Mouse (Mus musculus) cerebellum, postnatal 4 days (tissue): ENCODE data around the gene Prr3.
"Not testable (repeated sequence)": the region's sequence is repeated elsewhere in the genome, so short reads cannot be mapped to it uniquely, and the experiment has no call there.

Experiments used
- DNase-seq, 2 experiments: peaks; one replicate each; pipeline ENCODE4 v3.0.0; 2022; ENCODE audit warnings: low spot score in 2 of 2, mixed read lengths in 1 of 2

The Prr3 gene

DNA sequence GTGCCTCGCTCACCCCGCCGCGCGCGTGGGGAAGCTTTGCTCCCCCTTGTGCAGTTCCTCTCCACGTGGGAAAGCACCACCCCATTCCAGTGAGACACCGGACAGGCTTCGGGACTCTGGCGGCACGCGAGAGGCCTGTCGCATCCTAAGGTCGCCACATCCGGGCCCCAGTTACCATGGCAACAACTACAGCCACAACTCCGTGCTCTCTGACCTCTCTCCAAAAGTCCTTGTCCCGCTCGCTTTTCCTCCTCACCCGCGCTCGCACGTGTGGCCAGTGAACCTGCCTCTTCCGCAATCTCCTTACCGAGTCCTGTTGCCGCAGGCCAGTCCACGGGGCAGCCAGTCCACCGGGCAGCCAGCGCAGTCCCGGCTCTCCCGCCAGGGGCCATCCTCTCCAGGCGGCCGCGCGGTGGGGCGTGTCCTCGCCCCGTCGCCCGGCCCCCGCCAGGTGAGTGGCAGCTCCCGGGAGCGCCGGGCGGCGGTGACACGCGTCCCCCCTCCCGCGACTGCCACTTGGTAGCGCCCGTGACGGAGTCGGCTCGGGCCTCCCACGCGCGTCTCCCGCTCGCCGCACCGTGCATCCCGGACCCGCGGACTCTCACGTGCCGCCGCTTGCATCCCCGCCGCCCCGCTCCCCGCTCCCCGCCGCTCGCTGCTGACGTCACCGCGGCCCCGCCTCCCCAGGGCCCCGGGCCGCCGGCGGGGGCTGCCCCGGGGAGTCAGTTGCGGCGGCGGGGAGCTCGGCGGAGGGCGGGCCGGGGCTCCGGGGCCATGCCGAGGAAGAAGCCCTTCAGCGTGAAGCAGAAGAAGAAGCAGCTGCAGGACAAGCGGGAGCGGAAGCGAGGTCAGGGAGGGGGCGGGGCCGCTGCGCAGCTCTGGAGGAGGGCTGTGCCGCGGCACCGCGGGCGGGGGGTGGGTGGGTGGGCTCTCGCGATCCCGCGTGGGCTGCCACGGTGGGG is at the start of gene Prr3, which contains the start of gene Gnl1:
Prr3 (minus strand) TSS at position 836 of the 962 bp plus-strand sequence.
Gnl1 (plus strand) TSS at position 451 of the 962 bp plus-strand sequence.
- peak; percentile 72 to 87 for DNase-seq

DNA sequence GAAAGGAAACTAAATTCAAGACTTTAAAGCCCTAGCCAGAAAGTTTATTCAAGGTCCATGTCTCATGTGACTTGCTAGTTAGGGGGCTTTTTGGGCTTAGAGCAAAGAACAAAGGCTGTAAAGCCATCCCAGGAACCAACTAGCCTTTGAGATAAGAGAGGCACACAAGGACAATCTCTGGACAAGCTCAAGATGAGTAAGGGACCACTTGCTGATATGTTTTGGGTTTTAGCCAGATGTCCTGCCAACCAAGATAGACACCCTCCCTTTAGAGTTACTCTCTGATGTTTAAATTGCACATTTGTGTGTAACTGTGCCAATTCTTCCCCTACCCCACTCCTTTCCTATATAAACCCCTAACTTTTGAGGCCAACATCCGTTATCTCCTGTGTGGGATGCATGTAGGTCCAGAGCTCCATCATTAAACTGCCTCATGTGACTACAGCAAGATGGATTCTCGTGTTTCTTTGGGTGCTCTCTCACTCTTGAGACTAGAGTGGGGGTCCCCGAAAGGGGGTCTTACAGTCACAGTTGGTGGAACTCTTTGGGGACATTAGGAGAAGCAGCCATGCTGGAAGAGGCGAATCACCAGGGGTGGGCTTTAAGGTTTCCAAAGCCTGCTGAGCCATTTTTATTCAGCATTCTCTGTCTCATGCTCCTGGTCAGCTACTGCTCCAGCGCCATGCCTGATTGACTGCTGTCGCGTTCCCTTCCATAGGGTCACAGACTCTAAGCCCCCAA is 49.0 kb upstream of the Prr3 start:
- DNase-seq: no peak

DNA sequence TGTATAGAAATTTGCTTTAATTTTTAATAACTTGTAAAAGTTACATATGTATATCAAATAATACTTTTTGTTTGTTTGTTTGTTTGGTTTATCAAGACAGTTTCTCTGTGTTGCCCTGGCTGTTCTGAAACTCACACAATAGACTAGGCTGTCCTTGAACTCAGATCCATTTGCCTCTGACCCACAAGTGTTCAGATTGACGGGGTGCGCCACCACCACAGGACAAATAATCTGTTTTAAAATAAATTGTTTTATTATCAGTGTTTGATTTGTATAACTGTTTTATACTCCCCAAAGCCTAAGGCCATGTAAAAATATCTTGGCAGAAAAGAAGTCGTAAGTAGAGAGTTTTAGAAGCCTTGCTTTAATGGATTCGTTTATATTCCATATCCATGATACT is 47.6 kb upstream of the Prr3 start:
- DNase-seq: no peak

DNA sequence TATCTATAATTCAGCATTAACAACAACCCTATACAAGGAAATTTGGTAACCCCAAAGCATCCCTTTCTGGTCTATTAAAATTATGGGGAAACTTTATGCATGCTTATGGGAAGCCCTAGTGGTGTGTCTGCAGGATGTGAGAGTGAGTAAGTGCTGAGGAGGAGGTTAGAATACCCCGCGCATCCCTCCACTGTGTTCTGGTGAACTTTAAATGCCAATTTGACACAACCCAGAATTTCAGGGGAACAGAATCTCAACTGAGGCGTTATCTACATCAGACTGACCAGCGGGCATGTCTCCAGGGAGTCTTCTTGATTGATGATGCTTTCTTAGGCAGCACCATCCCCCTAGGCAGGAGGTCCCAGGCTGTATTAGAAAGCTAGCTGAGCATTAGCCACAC is 45.9 kb upstream of the Prr3 start:
- DNase-seq: no peak

DNA sequence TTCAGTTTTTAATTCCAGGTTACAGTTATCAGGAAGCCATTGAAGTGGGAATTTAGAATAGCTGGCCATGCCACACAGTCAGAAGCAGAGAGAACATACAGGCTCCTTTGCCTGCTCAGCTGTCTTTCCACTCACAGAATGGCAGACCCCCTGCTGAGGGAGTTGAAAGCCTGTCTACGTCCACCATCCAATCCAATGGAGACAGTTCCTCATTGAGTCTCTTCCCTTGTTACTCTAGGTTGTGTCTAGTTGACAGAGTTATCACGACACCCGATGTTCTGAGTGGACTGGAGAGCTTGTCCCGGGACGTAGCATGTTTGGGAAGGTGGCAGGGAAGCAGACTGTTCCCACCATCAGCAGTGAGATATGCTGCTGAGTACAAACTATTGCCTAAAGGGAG is 45.2 kb upstream of the Prr3 start:
- DNase-seq: no peak

DNA sequence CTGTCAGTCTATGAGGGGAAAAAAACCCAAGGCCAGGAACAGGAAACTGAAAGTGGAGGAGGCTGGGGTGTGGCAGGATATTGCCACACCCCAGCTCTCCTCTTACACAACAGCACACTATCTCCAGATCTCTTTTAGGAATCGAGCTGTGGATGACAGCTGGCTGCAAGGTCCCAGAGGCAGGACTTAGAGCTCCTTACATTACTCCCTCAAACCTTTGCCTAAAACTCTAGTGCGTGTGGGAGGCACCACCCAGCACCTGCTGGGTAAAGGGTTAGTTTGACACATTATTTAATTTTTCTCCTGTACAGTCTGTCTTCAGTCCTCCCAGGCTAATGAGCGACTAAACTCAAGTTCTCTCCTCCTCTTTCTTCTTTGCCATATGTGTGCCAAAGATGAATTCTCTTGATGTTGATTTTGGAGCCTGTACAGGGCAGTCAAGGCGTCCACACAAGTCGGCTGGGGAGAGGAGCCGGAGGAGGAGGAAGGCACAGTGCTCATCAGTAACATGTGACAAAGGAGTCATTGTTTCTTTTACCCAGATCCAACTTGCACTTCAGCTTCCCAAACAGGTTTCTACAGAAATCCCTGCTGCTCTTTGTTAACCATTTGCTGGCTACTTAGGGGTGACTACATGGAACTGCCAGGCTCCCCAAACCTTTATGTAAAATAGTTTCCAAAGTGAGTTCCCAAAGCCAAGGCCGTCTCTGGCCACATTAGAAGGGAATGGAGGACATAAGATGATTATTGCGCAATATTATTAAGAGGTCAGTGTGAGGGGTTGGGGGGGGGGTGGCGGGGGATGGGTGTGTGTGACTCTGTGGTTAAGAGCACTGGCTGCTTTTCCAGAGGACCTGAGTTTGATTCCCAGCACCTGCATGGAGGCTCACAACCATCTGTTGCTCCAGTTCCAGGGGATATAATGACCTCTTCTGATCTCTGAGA is 43.9 kb upstream of the Prr3 start:
- no peak for DNase-seq

DNA sequence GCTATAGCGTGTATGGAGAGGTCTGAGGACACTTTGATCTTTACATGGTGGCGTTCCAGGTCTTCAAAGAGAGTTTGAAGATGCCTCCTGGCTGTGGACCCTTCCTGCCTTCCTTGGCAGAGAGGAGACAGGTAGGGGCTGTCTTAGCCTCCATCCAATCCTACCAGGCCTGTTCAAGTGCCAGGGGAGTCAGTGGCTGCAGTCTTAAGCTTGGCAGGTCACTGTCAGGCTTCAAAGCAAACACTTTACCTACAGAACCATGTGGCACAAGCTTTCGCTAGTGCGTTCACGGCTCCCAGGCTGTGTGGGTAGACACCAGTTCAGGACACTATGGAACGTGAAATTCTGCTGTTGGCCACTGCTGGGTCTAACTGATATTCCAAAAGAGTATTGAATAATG is 42.9 kb upstream of the Prr3 start:
- no peak for DNase-seq

DNA sequence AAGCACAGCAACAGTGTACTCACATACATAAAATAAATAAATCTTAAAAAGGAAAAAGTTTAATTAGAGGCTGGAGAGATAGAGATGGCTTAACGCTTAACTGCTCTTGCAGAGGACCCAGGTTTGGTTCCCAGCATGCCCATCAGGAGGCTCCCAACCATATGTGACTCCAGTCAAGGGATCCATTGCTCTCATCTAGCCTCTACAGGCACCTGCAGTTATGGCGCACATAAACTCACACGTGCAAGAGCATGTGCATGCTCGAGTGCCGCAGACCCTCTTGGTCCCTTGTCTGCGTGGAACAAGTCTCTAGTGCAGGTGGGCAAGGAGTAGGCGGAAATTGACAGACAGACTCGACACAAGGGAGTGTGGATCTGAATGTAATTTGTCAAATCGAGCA is 42.1 kb upstream of the Prr3 start:
- no peak for DNase-seq

DNA sequence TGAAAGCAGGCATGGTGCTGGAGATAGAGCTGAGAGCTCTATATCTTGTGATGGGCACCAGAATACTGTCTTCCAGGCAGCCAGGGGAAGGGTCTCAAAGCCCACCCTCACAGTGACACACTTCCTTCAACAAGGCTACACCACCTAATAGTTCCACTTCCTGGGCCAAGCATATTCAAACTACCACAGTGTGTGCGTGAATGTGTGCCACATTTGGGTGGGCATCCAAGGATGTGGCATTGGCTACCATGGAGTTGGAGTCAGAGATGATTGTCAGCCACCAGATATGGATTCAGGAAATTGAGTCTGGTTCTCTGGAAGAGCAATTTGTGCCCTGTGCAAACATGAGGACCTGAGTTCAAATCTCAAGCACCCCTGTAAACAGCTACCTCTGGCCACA is 41.3 kb upstream of the Prr3 start:
- no peak for DNase-seq

DNA sequence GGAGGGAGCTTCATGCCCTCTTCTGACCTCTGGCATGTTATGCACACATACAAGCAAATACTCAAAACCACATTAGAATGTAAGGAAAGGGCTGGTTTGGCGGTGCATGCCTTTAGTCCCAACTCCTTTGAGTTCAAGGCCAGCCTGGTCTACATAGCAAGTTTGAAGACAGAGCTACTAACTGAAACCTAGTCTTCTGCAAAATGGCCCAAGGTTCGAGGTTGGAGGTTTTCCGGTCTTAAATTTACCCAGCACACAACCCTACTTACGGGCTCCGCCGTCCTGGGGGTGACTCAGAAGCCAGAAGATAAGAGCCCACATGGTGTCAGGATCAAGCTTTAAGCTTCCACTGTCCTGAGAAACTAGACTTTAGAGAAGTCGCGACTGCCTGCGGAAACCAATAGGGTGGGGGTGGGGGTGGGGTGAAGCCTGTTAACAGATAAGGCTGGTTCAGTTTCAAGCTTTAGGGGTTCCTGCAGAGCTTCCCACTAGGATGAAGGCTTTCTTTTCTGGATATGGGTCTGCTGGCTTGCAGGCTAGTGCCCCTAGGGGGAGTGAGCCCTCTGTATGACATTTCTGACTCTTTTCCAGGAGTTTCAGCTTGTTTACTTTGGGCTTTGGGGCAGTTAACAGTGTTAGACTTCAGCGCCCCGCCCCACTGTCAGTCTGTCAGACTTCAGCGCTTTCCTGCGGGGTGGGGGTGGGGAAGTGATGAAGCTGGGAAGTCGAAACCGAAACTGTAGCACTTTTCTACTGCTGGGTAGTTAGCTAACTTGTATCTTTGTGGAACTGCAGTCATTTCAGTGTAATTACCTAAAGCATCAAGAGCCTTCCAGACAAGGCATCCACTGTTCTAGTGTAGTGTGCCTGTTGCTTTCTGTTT is 40.4 kb upstream of the Prr3 start, which contains the start of gene H2-T24:
H2-T24 (minus strand) TSS at position 370 of the 883 bp plus-strand sequence.
- no peak for DNase-seq

DNA sequence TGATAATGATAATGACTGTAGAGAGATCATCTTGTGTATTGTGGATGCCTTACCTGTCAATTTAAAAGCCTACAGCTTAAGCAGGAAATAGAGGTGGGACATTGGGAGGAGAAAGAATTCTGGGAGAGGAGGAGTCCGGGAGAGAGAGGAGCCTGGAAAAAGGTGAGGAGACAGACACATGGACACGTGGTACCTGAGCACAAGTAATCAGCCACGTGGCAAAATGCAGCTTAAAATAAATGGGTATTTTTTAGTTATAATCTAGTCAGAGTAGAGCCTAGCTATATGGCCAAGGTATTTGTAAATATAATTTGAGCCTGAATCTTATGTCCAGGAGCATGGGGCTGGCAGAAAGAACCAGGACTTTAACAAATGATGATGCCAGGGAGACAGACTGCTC is 39.5 kb upstream of the Prr3 start:
- DNase-seq: no peak

DNA sequence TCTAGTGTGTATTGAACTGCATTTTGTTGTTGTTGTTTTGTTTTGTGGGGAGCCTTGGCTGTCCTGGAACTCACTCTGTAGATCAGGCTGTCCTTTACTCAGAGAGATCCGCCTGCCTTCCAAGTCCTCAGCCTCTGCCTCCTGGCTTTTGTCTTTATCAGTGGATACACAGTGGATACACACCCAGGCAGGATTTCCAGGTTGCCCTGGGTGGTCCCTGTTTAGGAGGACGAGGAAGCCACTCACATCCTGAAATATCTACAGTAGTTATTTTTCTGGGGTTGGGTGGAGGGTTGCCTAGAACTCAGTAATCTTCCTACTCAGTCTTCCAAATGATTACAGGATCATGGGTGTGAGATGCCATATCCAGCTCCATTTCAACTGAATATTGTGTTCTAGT is 38.9 kb upstream of the Prr3 start:
- no peak for DNase-seq

DNA sequence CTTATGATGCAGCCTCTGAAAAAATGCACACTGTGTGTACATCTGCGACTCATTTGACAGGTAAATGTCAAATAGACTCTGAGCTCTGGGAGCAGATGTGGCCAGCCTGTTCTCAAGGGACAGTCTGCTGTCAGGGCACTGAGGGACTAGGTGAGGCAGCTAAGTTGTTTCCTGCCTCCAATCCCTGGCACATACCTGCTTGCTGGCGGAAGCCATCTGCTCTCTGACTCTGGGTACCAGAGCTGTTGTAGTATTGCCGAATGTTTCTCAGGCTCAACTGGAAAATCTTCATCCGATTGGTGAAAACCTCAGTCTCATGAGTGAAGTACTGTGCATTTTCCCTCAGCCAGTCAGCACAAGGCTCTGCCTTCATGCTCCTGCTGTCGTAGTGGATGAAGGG is 37.0 kb upstream of the Prr3 start:
- no peak for DNase-seq

DNA sequence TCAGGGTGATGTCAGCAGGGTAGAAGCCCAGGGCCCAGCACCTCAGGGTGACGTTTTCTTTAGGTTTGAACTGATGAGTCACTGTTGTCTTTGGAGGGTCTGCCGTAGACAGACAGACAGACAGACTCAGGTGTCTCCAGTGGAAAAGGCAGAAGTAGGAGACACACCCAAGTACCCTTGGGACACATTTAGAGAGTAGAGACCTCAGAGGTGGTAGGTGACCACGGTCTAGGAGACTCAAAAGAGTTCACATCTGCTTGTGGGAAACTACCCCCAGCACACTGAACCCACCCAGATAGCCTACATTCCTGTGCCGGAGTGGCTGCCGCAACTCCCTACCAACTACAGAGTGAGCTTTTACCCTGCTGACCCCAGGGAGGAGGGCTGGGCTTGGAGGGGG is 34.9 kb upstream of the Prr3 start:
- no peak for DNase-seq

DNA sequence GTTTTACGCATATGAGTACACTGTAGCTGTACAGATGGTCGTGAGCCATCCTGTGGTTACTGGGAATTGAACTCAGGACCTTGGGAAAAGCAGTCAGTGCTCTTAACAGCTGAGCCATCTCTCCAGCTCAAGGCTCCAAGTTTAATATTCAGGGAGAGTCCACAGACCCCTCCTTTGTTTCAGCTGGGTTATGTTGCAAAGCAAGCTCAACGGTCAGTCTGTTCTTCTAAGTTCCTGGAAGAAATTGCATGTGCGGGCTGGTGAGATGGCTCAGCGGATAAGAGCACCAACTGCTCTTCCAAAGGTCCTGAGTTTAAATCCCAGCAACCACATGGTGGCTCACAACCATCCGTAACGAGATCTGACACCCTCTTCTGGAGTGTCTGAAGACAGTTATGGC is 24.4 kb upstream of the Prr3 start:
- DNase-seq: not testable (repeated sequence)

DNA sequence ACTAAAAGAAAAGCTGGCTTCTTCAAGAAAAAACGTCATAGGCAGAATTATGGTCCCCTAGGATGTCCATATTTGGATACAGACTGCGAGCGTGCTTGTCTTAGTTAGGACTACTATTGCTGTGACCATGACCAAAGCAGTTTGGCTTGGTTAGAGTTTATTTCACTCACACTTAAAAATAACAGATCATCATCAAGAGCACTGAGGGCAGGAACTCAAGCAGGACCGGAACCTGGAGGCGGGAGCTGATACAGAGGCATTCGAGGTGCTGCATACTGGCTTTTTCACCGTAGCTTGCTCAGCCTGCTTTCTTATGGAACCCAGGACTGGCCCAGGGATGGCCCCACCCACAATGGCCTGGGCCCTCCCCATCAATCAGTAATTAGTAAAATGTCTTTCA is 23.3 kb upstream of the Prr3 start:
- no peak for DNase-seq

DNA sequence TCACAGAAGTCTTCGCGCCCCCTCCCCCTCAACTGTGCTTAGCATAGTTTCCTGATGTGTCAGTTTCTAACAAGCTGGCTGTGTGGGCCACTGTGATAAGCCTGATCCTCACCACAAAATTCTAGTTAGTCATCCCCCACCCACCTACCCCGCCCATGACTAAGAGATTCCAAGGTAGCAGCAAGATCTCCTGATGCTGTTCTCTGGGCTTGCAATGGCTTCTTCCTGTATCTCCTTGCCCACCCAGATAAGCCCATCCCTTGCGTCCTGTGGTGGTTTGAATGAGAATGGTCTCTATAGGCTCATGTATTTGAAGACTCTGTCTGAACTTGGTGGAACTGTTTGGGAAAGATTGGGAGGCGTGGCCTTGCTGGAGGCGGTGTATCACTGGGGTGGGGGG is 21.9 kb upstream of the Prr3 start:
- DNase-seq: no peak

DNA sequence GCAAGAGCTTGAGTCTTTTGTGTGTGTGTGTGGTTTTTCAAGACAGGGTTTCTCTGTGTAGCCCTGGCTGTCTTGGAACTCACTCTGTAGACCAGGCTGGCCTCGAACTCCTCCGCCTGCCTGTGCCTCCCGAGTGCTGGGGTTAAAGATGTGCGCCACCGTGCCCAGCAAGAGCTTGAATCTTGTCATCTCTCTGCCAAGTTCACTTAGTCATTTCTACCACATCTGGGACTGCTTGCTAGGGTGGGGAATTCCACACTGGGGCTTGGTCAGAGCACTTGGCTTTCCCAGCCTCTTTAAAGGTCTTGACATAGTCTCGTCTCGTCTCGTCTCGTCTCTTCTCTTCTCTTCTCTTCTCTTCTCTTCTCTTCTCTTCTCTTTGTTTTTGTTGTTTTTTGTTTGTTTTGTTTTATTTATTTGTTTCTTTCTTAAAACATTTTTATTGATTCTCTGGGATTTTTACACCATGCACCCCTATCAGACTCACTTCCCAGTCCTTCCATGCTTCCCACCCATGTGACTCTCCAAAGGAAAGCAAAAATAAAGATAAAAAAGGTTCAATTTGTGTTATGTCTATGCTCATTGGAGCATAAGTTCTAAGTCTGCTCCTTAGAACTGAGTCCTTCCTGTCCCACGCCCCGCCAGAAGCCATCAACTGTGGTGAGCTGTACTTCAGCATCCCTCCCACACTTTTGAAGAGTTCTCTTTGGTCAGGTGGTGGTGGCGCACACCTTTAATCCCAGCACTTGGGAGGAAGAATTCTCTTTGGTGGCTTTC is 21.3 kb upstream of the Prr3 start:
- DNase-seq: no peak

DNA sequence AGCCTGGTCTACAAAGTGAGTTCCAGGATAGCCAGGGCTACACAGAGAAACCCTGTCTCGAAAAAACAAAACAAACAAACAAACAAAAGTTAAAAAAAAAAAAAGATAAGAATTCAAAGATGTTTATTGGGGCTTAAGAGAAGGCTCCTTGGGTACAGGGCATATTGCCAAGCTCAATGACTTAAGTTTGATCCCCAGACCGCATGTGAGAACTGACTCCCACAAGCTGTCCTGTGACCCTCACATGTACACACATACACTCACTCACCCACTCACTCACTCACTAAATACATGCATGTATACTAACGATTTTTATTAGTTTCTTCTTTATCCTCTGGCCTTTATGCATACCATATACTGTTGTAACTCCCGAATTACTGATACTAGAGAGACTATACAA is 20.3 kb upstream of the Prr3 start:
- no peak for DNase-seq

DNA sequence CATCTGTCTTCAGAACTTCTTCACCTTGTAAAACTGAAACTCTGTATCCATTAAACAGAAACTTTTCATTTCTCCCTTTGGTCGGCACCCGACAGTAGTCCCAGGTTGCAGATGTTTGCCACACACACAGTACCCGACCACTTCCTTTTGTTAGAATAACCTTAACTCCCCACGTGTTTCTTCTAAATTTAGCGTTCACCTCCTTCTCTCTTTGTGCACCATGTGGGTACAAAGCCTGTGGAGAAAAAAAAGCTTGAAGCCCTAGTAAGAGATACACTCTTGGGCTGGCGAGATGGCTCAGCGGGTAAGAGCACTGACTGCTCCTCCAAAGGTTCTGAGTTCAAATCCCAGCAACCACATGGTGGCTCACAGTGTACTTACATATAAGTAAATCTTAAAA is 19.3 kb upstream of the Prr3 start:
- DNase-seq: no peak
